7 mouse cellular contexts compared by ENCODE assay signal in the genomic region with DNA sequence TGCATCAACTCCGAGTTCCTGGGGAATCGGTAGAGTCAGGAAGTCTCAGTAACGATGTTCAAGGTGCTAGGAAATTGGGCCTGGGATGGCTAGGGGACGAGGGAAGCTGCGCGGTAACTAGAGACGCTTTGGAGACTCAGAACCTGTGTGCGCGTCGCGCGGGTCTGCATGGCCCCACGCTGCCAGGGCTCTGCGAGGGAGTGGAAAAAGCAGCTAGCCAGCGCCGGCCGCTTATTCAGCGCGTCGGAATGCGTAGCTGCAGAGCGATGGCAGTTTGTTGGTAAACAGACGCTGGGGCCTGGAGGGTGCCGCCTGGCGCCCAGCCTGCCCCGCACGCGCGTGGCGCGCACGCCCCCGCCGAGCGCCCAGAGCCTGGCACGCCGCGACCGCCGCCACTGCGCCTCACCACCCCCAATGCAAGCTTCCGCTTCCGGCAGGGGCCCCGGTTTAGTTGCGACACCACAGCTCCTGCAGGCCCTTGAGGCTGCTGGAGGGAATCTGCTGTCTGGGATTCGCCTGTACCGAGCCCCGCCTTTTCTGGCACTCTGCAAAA. TPM values are rescaled to one million over a fixed set of nuclear protein-coding genes. Genes with fewer than 3 reads are reported as not detected.
DNase-seq lines count a peak whose midpoint lies in the region; ATAC-seq lines count a peak whose summit lies in the region.

TSS of gene Dlx4 (minus strand) at position 413 of the 553 bp plus-strand sequence.

- peak within 1 kb of the TSS; percentile 52 for H3K4me3 ChIP-seq in heart, embryonic 11.5 days (ENCODE audit: low read depth, low read length)
- peak within 1 kb of the TSS; percentile 45 for H3K4me3 ChIP-seq in limb, embryonic 13.5 days
- H3K4me3 ChIP-seq in midbrain, embryonic 14.5 days (replicated peaks; ENCODE audit: low read depth, low read length) = peak within 1 kb of the TSS; percentile 28

- H3K27me3 ChIP-seq in heart, embryonic 11.5 days (ENCODE audit: control insufficient read depth, insufficient read depth, low read length) = peaks cover 98% of the 10 kb centered on the region
- peaks cover 99% of the 10 kb centered on the region for H3K27me3 ChIP-seq in limb, embryonic 13.5 days
- H3K27me3 ChIP-seq in midbrain, embryonic 14.5 days (ENCODE audit: control insufficient read depth, insufficient read depth, low read length) = peaks cover 98% of the 10 kb centered on the region

- no peak for ATAC-seq in heart, embryonic 11.5 days (replicated peaks; ENCODE audit: insufficient number of reproducible peaks, low FRiP score, low TSS enrichment)
- ATAC-seq in limb, embryonic 13.5 days (ENCODE audit: low FRiP score, low read depth) = no peak
- ATAC-seq in midbrain, embryonic 14.5 days (ENCODE audit: low FRiP score, low TSS enrichment) = no peak

- peak within 1 kb of the TSS; percentile 46; the same call in 1 of the 2 replicates for H3K9ac ChIP-seq in heart, embryonic 11.5 days (ENCODE audit: low read depth, low read length)
- H3K9ac ChIP-seq in limb, embryonic 13.5 days = peak within 1 kb of the TSS; percentile 35
- H3K9ac ChIP-seq in midbrain, embryonic 14.5 days (replicated peaks; ENCODE audit: low read length) = no peak within 1 kb of the TSS

- peak within 1 kb of the TSS; percentile 93 for H3K4me2 ChIP-seq in heart, embryonic 11.5 days
- H3K4me2 ChIP-seq in limb, embryonic 13.5 days (replicated peaks) = peak within 1 kb of the TSS; percentile 71
- H3K4me2 ChIP-seq in midbrain, embryonic 14.5 days (ENCODE audit: low read length) = peak within 1 kb of the TSS; percentile 56

- no peaks in the 10 kb centered on the region for H3K36me3 ChIP-seq in heart, embryonic 11.5 days (ENCODE audit: control insufficient read depth, insufficient read depth, low read length)
- no peaks in the 10 kb centered on the region for H3K36me3 ChIP-seq in limb, embryonic 13.5 days
- no peaks in the 10 kb centered on the region for H3K36me3 ChIP-seq in midbrain, embryonic 14.5 days (ENCODE audit: control insufficient read depth, insufficient read depth, low read length)

- H3K9me3 ChIP-seq in heart, embryonic 11.5 days (replicated peaks; ENCODE audit: control insufficient read depth, low read length) = no peaks in the 10 kb centered on the region
- H3K9me3 ChIP-seq in limb, embryonic 13.5 days = no peaks in the 10 kb centered on the region
- H3K9me3 ChIP-seq in midbrain, embryonic 14.5 days (ENCODE audit: control insufficient read depth, low read length) = no peaks in the 10 kb centered on the region

- no peak within 1 kb of the TSS for H3K27ac ChIP-seq in heart, embryonic 11.5 days (ENCODE audit: low read depth, low read length)
- H3K27ac ChIP-seq in limb, embryonic 13.5 days = no peak within 1 kb of the TSS
- H3K27ac ChIP-seq in midbrain, embryonic 14.5 days (replicated peaks; ENCODE audit: low read depth, low read length) = no peak within 1 kb of the TSS

- DNase-seq in spleen, postnatal 36 days (ENCODE audit: low spot score in 2 of 2) = peak; percentile 15 to 17
- DNase-seq in spleen, postnatal 14 days (ENCODE audit: low spot score in 2 of 2) = no peak
- peak; percentile 22 for DNase-seq in brain, adult 2 months (ENCODE audit: low read depth, low spot score)
- peak; percentile 60 for DNase-seq in midbrain, embryonic 14.5 days
- peak; percentile 48 for DNase-seq in urinary bladder, postnatal 25 days (ENCODE audit: low spot score)

- peaks cover 20% of the 10 kb centered on the region for H3K4me1 ChIP-seq in heart, embryonic 11.5 days (ENCODE audit: control insufficient read depth, insufficient read depth, low read length)
- peaks cover 47% of the 10 kb centered on the region for H3K4me1 ChIP-seq in limb, embryonic 13.5 days
- peaks cover 10% of the 10 kb centered on the region; the same call in 1 of the 2 replicates for H3K4me1 ChIP-seq in midbrain, embryonic 14.5 days (ENCODE audit: control insufficient read depth, insufficient read depth, low read length)

- under 1% methylated on average over 48 of the region's 48 CpGs for WGBS in heart, embryonic 11.5 days (ENCODE audit: insufficient replicate concordance)
- under 1% methylated on average over 48 of the region's 48 CpGs for WGBS in limb, embryonic 13.5 days
- 0% methylated on average over 48 of the region's 48 CpGs for WGBS in midbrain, embryonic 14.5 days

RNA-seq across cellular contexts. Expression of gene Dlx4, which starts in this region (rescaled TPM):
- not detected in 2 replicates for polyA plus RNA-seq in heart, embryonic 11.5 days (2014; fragmentation: Nextera tagmentation; extraction: Ambion mirVana)
- 2.2 and 2.7 TPM in 2 replicates for polyA plus RNA-seq in limb, embryonic 13.5 days (2015; fragmentation: Nextera tagmentation; extraction: Ambion mirVana)
- 0.12 TPM in 1 of 2 replicates, not detected in the other for polyA plus RNA-seq in midbrain, embryonic 14.5 days (2014; fragmentation: Nextera tagmentation; extraction: Ambion mirVana)

Comparison
In these comparisons a context has a peak if more than half of its experiments do, and no peak if none do; other contexts are left out.
1. DNase-seq: peak in spleen, postnatal 36 days (2 of 2), brain, adult 2 months (single experiment) and urinary bladder, postnatal 25 days (single experiment); none in spleen, postnatal 14 days (0 of 2).
2. Peak in DNase-seq, H3K4me3 ChIP-seq and H3K4me2 ChIP-seq in midbrain, embryonic 14.5 days; RNA of the gene not detected or under 1 TPM.
3. Peak in every context shown above with its lines, with median percentiles within 50 percentile points of each other: H3K4me2 ChIP-seq and H3K4me3 ChIP-seq.